Mouse (Mus musculus) embryonic fibroblast, embryonic 13.5 days (primary cell): ENCODE results near the gene Samd8. TPM values are rescaled to one million over a fixed set of nuclear protein-coding genes. Genes with fewer than 3 reads are reported as not detected.

ENCODE experiments used
- H3K27ac ChIP-seq: 2 replicates; pipeline ENCODE4 v1.5.1; 2012; ENCODE audit warnings: low read length, control low read depth, inconsistent platforms; ENCODE audit not compliant: insufficient read depth
- H3K4me1 ChIP-seq: 2 replicates; pipeline ENCODE4 v1.6.1; 2011; ENCODE audit warnings: low read length; ENCODE audit not compliant: control insufficient read depth, insufficient read depth
- H3K4me3 ChIP-seq: 2 replicates; pipeline ENCODE4 v1.5.1; 2011; ENCODE audit warnings: mild to moderate bottlenecking, control low read depth, low read length; ENCODE audit not compliant: insufficient read depth
- CTCF ChIP-seq: IDR thresholded peaks from 2 replicates; pipeline ENCODE4 v1.5.1; 2011; ENCODE audit warnings: mild to moderate bottlenecking, control low read depth, low read length, moderate library complexity, borderline replicate concordance; ENCODE audit not compliant: insufficient read depth
- POLR2A ChIP-seq: IDR thresholded peaks from 2 replicates; pipeline ENCODE4 v1.6.1; 2011; ENCODE audit warnings: low read depth, mild to moderate bottlenecking, control low read depth, low read length, moderate library complexity
- polyA plus RNA-seq: library from polyadenylated mRNA; stranded (reverse); fragments of >200 nt; gene quantifications from 2 replicates; pipeline ENCODE4 v1.2.4, GENCODE M21; 2011; ENCODE audit warnings: low read depth; ENCODE audit not compliant: missing spikeins, insufficient read length

Gene Samd8
- polyA plus RNA-seq, 1 experiment: 31.5 TPM

- TF ChIP-seq CTCF (no peak), POLR2A (no peak)
- Histone ChIP-seq H3K4me1 (no peaks in the 10 kb centered on the region), H3K27ac (no peak overlapping the region), H3K4me3 (no peak overlapping the region)
Observed at GRCm38 (mm10) chr14:21846827-21847380, 96.6 kb downstream of the Samd8 start.

- no peak for TF ChIP-seq CTCF
- peak; percentile 49; the same call in 1 of the 2 replicates for TF ChIP-seq POLR2A
- H3K27ac ChIP-seq: peak overlapping the region; percentile 31; the same call in 1 of the 2 replicates
- peak overlapping the region; percentile 51 for H3K4me3 ChIP-seq
- no peaks in the 10 kb centered on the region for H3K4me1 ChIP-seq
Observed at GRCm38 (mm10) chr14:21847381-21848165, 97.2 kb downstream of the Samd8 start.

Other genes with a start within 250 kb of the Samd8 start
- not detected in 2 replicates for gene Dupd1, start 36.0 kb upstream of the Samd8 start, polyA plus RNA-seq
- not detected in 2 replicates for gene Dusp13, start 650 bp downstream of the Samd8 start, polyA plus RNA-seq
- 232 and 288 TPM in 2 replicates for gene Vdac2, start 74.7 kb downstream of the Samd8 start, polyA plus RNA-seq
- gene Comtd1, start 98.4 kb downstream of the Samd8 start, polyA plus RNA-seq: 7.3 and 9.8 TPM in 2 replicates
- 29.8 and 34.4 TPM in 2 replicates for gene Zfp503, start 239.1 kb downstream of the Samd8 start, polyA plus RNA-seq